Mouse (Mus musculus) kidney, embryonic 15.5 days (tissue): ENCODE data around the gene Mchr1. TPM values are rescaled to one million over a fixed set of nuclear protein-coding genes. Genes with fewer than 3 reads are reported as not detected.
"Not testable (repeated sequence)": the region's sequence is repeated elsewhere in the genome, so short reads cannot be mapped to it uniquely, and the experiment has no call there.

Experiments
- ATAC-seq: fragments of 200-750 bp; cut with Nextera tagmentation; replicated peaks from 2 replicates; pipeline ENCODE4 v1.8.0; 2017; ENCODE audit warnings: moderate TSS enrichment; ENCODE audit not compliant: low FRiP score
- H3K27ac ChIP-seq: fragments of 300-500 bp; sonication (generic); 2 replicates; pipeline ENCODE4 v1.5.1; 2015; ENCODE audit warnings: mild to moderate bottlenecking, inconsistent platforms
- H3K27me3 ChIP-seq: fragments of 300-500 bp; sonication (generic); 2 replicates; pipeline ENCODE4 v1.6.1; 2015; ENCODE audit warnings: inconsistent platforms
- H3K36me3 ChIP-seq: fragments of 300-500 bp; sonication (generic); 2 replicates; pipeline ENCODE4 v1.6.1; 2015; ENCODE audit warnings: inconsistent platforms
- H3K4me1 ChIP-seq: fragments of 300-500 bp; sonication (generic); 2 replicates; pipeline ENCODE4 v1.6.1; 2015; ENCODE audit warnings: inconsistent platforms
- H3K4me2 ChIP-seq: fragments of 300-500 bp; sonication (generic); 2 replicates; pipeline ENCODE4 v1.6.1; 2015; ENCODE audit warnings: moderate library complexity, mild to moderate bottlenecking, inconsistent platforms
- H3K4me3 ChIP-seq: fragments of 300-500 bp; sonication (generic); replicated peaks from 2 replicates; pipeline ENCODE4 v1.5.1; 2015; ENCODE audit warnings: mild to moderate bottlenecking, inconsistent platforms
- H3K9ac ChIP-seq: fragments of 300-500 bp; sonication (generic); 2 replicates; pipeline ENCODE4 v1.6.1; 2015; ENCODE audit warnings: mild to moderate bottlenecking, inconsistent platforms
- H3K9me3 ChIP-seq: fragments of 300-500 bp; sonication (generic); replicated peaks from 2 replicates; pipeline ENCODE4 v1.6.1; 2016; ENCODE audit warnings: inconsistent platforms
- WGBS: fragments of 180-500 bp; shearing (Covaris S2); methylation state at CpG from one replicate; pipeline ENCODE4 v1.1.7; 2015; ENCODE audit warnings: mixed read lengths; 5-methylcytosine and 5-hydroxymethylcytosine counted together
- polyA plus RNA-seq: library from polyadenylated mRNA; unstranded; fragments of >200 nt; fragmentation: Nextera tagmentation; extraction: Ambion mirVana; gene quantifications from 2 replicates; pipeline ENCODE4 v1.2.1, GENCODE M21; 2015

The Mchr1 gene
- polyA plus RNA-seq, 1 experiment from 2014 or later = 1.2 TPM

DNA sequence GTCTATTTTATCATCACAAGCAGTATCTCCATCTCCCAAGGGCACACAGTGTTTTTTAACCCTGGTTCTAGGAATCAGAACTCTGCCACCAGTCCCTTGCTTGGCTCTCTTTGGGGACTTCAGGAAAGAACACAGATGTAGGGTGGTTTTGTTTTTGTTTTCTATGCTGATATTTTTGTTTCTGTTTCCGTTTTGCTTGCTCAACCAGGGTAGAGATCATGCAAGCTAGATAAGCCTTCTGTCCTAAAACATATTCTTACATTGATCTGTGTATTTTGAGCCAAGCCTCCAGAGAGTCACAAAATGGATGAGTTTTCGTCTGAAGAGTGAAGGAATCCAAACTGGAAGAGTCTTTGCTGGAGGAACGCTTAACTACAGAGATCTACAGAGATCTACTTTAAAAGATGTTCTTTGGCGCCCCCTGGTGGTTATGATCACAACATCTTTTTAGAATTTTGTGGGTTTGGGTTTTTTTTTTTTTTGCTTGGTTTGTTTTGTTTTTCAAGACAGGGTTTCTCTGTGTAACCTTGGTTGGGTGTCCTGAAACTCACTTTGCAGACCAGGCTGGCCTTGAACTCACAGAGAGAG lies 35.8 kb upstream of the Mchr1 start:
- Histone ChIP-seq H3K27ac (no peak overlapping the region), H3K4me1 (no peaks in the 10 kb centered on the region), H3K27me3 (no peaks in the 10 kb centered on the region), H3K9ac (no peak overlapping the region), H3K4me2 (no peak overlapping the region), H3K36me3 (no peaks in the 10 kb centered on the region), H3K4me3 (no peak overlapping the region), H3K9me3 (peaks cover 3% of the 10 kb centered on the region; the same call in 1 of the 2 replicates)
- WGBS = 15% methylated on average over 4 of the region's 4 CpGs
- no peak for ATAC-seq

DNA sequence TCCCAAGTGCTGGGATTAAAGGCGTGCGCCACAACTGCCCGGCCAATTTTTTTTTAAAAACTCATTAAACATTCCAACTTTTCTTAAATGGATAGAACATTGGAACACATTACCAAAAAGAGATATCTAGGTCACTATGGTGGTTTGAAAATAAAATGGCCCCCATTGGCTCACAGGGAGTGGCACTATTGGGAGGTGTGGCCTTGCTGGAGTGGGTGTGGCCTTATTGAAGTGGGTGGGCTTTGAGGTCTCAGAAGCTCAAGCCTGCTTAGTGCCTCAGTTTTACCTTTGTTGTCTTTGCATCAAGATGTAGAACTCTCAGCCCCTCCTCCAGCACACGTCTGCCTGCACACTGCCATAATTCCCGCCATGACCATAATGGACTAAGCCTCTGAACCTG lies 32.8 kb upstream of the Mchr1 start:
- Histone ChIP-seq H3K4me2 (no peak overlapping the region), H3K4me1 (no peaks in the 10 kb centered on the region)
- 96% methylated on average over 5 of the region's 5 CpGs for WGBS

DNA sequence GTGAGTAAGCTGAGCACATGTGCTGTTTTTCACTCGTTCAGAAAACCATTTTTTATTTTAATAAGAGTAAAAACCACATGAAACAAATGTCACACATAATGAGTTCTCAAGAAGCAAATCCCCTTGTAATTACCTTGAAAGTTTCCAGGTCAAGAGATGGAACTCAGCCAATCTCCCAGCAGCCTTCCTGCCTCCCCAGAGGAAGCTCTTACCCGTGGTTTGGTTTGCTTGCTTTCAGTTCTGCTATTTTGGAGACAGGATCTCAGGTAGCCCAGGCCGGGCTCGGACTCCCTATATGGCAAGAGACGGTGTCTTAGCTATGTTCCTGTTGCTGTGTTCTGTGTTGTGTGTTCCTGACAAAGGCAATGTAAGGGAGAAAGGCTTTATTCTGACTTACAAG lies 24.8 kb upstream of the Mchr1 start:
- no peak overlapping the region for H3K4me2 ChIP-seq
- H3K27ac ChIP-seq = no peak overlapping the region
- no peaks in the 10 kb centered on the region for H3K9me3 ChIP-seq
- H3K36me3 ChIP-seq = no peaks in the 10 kb centered on the region
- no peak for ATAC-seq
- H3K9ac ChIP-seq = no peak overlapping the region
- WGBS = 76% methylated on average over 5 of the region's 5 CpGs
- no peaks in the 10 kb centered on the region for H3K27me3 ChIP-seq
- H3K4me1 ChIP-seq = peaks cover 15% of the 10 kb centered on the region
- no peak overlapping the region for H3K4me3 ChIP-seq

More for the DNA sequence above, 32.8 kb upstream of the Mchr1 start:
- no peaks in the 10 kb centered on the region for H3K36me3 ChIP-seq
- H3K9me3 ChIP-seq = peaks cover 3% of the 10 kb centered on the region; the same call in 1 of the 2 replicates
- H3K4me3 ChIP-seq = no peak overlapping the region
- H3K27ac ChIP-seq = no peak overlapping the region
- ATAC-seq = no peak
- no peak overlapping the region for H3K9ac ChIP-seq
- no peaks in the 10 kb centered on the region for H3K27me3 ChIP-seq

DNA sequence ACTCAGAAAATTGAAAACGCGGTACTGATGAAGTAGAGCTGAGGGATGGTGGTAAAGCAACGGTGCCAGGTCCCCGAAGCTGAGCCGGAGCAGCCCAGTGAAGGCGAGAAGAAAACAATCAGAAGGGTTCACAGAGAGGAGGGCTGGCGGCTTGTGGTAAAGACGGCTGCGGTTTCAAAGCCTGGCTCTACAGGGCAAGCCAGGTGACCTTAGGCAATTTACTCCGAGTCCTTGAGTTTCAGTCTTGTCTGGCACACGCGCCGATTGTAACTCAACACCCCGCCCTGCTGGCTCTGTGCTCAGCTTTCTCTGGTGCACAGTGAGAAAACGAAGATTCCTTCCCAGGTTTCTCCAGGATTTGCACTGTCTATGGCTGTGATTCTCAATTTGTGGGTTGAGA lies 22.3 kb upstream of the Mchr1 start:
- Histone ChIP-seq H3K4me1 (peaks cover 15% of the 10 kb centered on the region), H3K9ac (no peak overlapping the region), H3K27me3 (no peaks in the 10 kb centered on the region), H3K27ac (no peak overlapping the region), H3K36me3 (no peaks in the 10 kb centered on the region), H3K9me3 (no peaks in the 10 kb centered on the region), H3K4me3 (no peak overlapping the region), H3K4me2 (peak overlapping the region; percentile 47)
- WGBS = 25% methylated on average over 15 of the region's 15 CpGs
- ATAC-seq = peak; percentile 52; the same call in 1 of the 2 replicates

DNA sequence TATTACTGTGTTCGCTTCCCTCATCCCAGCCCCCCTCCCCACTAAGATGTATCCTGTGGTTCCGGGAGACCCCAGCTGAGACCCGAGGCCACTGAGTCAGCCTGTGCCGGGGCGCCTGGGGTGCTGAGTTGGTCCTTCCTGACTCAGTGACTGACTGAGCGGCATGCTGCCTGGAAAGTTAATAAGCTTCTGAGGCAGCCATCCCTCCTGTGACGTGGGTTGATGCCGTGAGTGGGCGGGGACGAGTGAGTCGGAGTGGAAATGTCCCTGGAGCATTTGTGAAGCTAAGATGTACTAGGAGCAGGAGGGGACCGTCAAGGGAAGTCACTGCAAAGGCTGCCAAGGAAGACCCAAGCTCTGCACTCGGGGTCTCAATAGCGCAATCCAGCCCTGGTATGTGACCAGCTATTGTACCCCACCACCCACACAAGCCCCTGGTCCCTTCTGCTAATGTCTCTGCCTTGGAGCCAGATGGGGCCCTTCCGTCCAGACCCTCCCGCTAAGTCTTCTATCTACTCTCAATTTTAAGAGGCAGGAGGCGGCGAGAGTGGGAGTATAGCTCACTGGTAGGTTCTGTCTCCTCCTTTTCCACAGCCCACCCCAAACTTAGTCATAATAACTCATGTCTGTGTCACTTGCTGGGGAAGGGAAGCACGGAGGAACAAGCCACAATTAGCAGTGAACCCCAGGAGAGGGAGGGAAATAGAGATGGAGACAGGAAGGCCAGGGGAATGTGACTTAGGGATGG lies 18.2 kb upstream of the Mchr1 start:
- H3K9ac ChIP-seq = no peak overlapping the region
- H3K27ac ChIP-seq = no peak overlapping the region
- H3K9me3 ChIP-seq = no peaks in the 10 kb centered on the region
- H3K4me3 ChIP-seq = no peak overlapping the region
- H3K27me3 ChIP-seq = 0 out of 2 replicates have a peak, but pooled peaks cover under 1% of the 10 kb centered on the region
- H3K4me2 ChIP-seq = no peak overlapping the region
- H3K4me1 ChIP-seq = peaks cover 15% of the 10 kb centered on the region
- ATAC-seq = no peak
- H3K36me3 ChIP-seq = no peaks in the 10 kb centered on the region
- 73% methylated on average over 19 of the region's 19 CpGs for WGBS

DNA sequence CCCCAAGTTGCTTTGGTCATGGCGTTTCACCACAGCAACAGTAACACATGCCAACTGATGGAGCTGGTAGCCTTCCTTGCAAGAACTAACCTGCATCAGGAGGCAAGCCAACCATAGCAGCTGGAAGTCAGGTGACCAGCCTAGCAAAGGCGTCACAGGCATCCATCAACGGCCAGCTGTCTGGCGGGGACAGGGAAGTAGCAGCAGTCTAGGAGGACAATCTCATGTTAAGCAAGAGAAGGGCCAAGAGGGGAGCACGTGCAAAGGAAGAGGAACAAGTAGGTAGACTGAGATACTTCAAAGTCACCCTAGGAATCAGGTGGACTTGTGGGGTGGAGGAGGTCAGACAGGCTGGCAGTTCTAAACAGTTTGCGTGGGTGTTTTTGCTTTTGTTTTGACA lies 16.2 kb upstream of the Mchr1 start:
- Histone ChIP-seq H3K27ac (no peak overlapping the region), H3K4me2 (no peak overlapping the region)

DNA sequence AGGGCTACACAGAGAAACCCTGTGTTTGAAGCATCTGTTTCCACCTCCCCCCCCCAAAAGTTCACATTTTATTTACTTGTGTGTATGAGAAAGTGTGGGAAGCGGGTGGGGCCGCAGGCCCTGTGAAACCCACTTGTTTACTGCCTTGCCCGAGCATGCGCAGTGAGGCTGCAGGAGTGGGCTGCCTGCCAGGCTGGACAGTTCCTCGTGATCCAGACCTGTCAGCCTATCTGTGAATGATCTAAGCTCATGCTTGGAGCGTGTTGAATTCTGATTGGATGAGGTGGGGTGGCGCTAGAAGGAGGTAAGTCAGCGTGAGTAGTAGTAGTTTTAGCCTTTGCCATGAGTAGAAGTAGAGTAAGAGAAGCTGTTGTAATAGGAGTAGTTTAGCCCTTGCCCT lies 15.2 kb upstream of the Mchr1 start:
- H3K4me3 ChIP-seq, H3K9ac ChIP-seq, H3K27ac ChIP-seq, H3K4me2 ChIP-seq, H3K4me1 ChIP-seq, H3K27me3 ChIP-seq, H3K9me3 ChIP-seq, ATAC-seq, H3K36me3 ChIP-seq: not testable (repeated sequence)
- WGBS = 76% methylated on average over 8 of the region's 8 CpGs

More for the DNA sequence above, 16.2 kb upstream of the Mchr1 start:
- no peaks in the 10 kb centered on the region for H3K4me1 ChIP-seq
- no peaks in the 10 kb centered on the region for H3K9me3 ChIP-seq
- H3K4me3 ChIP-seq = no peak overlapping the region
- ATAC-seq = no peak
- H3K27me3 ChIP-seq = 0 out of 2 replicates have a peak, but pooled peaks cover 3% of the 10 kb centered on the region
- 63% methylated on average over 6 of the region's 6 CpGs for WGBS
- H3K36me3 ChIP-seq = no peaks in the 10 kb centered on the region
- H3K9ac ChIP-seq = no peak overlapping the region

DNA sequence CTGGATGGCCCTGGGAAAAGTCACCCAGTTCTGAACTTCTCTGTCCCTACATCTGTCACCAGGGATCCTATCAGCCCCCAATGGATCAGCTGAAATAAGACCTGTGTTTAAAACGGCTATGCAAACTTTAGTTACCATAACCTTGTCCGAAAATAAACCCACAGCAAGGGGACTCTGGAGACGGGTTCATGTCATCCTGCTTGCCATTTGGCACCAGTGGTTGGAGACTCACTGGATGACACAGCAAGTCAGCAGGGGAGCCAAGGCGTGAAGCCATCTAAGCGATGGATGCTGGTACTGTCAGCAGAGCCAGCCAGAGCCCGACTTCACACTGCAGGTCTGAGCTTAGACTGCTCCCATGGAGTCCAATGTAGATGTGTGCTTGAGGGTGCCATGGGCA lies 13.9 kb upstream of the Mchr1 start:
- no peak overlapping the region for H3K4me2 ChIP-seq
- H3K9ac ChIP-seq = no peak overlapping the region
- H3K27me3 ChIP-seq = 0 out of 2 replicates have a peak, but pooled peaks cover 3% of the 10 kb centered on the region
- H3K4me1 ChIP-seq = no peaks in the 10 kb centered on the region
- ATAC-seq = no peak
- H3K27ac ChIP-seq = no peak overlapping the region
- WGBS = 49% methylated on average over 6 of the region's 6 CpGs
- H3K9me3 ChIP-seq = no peaks in the 10 kb centered on the region
- H3K4me3 ChIP-seq = no peak overlapping the region
- no peaks in the 10 kb centered on the region for H3K36me3 ChIP-seq

DNA sequence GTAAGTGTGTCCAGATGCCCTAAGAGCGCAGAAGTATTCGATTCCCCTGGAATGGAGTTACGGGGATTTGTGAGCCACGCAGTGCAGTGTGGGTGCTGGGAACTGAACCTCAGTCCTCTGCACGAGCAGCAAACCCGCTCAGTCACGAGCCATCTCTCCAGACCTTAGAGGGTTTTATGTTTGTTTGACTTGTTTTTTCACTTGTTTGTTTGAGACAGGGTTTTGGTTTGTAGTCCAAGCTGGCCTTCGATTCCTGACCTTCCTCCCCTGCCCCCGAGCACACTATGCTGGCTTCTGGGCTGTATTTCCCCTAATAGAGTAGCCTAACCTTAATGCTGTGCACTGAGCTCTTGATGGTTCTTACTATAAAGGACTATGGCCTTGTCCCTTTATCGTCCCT lies 10.3 kb upstream of the Mchr1 start:
- H3K27me3 ChIP-seq = 0 out of 2 replicates have a peak, but pooled peaks cover 3% of the 10 kb centered on the region
- no peak overlapping the region for H3K9ac ChIP-seq
- H3K4me2 ChIP-seq = no peak overlapping the region
- no peak overlapping the region for H3K4me3 ChIP-seq
- WGBS = 90% methylated on average over 10 of the region's 10 CpGs
- no peak overlapping the region for H3K27ac ChIP-seq
- no peaks in the 10 kb centered on the region for H3K4me1 ChIP-seq
- no peaks in the 10 kb centered on the region for H3K36me3 ChIP-seq
- H3K9me3 ChIP-seq = no peaks in the 10 kb centered on the region
- ATAC-seq = no peak

DNA sequence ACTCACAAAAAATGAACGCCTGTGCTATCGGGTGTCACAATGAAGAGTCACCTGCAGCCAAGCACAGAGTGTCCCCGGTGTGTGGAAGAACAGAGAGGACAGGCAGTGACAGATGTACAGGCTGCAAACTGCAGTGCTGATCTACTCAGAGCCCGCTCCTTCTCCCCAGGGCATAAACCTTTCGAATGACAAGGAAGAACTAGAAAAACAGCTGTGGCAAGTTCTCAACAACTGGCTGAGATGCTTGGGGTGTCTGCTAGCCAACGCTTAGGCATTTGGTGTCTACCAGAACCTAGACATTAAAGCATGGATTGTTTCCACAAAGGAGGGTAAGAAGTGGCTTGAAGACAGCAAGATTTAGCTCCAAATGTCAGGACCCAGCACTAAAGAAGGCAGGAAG lies 9.6 kb upstream of the Mchr1 start:
- Histone ChIP-seq H3K27me3 (0 out of 2 replicates have a peak, but pooled peaks cover 3% of the 10 kb centered on the region), H3K9me3 (no peaks in the 10 kb centered on the region), H3K36me3 (no peaks in the 10 kb centered on the region), H3K9ac (no peak overlapping the region), H3K27ac (no peak overlapping the region), H3K4me3 (no peak overlapping the region), H3K4me2 (no peak overlapping the region), H3K4me1 (no peaks in the 10 kb centered on the region)
- no peak for ATAC-seq
- WGBS = 56% methylated on average over 6 of the region's 6 CpGs

DNA sequence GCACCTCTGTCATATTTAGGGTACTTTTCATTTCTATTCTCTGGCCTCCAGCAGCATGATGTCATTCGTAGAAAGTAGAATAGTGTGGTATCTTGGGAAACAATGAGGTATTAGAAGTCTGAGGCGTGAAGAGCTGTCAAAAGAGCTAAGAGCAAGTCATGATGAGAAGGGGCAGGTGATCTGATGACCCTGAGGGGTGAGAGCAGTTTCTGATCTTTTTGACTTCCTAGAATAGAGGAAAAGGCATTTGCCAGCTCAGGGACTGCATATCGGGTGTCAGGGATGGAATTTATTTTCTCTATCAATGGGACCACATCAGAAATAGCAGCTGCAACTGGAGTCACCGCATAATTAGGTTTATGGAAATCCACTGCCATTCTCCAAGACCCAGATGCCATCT lies 8.5 kb upstream of the Mchr1 start:
- 78% methylated on average over 4 of the region's 4 CpGs for WGBS
- 0 out of 2 replicates have a peak, but pooled peaks cover 3% of the 10 kb centered on the region for H3K27me3 ChIP-seq
- no peak overlapping the region for H3K27ac ChIP-seq
- H3K36me3 ChIP-seq = no peaks in the 10 kb centered on the region
- no peaks in the 10 kb centered on the region for H3K9me3 ChIP-seq
- no peak overlapping the region for H3K9ac ChIP-seq
- H3K4me3 ChIP-seq = no peak overlapping the region
- no peak for ATAC-seq
- no peak overlapping the region for H3K4me2 ChIP-seq
- no peaks in the 10 kb centered on the region for H3K4me1 ChIP-seq

DNA sequence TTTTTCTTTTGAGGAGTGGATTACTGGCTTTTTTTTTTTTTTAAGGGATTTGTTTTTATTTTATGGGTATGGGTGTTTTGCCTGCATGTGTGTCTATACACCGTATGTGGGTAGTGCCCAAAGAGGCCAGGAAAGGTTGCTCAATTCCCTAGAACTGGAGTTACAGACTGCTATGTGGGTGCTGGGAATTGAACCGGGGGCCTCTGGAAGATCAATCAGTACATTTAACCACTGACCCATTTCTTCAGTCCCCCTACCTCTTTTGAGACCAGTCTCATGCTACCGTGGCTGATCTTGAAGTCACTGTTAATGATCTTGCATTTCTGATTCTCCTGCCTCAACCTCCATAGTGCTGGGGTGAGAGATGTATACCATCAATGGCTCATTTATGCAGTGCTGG lies 8.0 kb upstream of the Mchr1 start:
- H3K9me3 ChIP-seq = no peaks in the 10 kb centered on the region
- no peak overlapping the region for H3K9ac ChIP-seq
- no peak for ATAC-seq
- H3K36me3 ChIP-seq = no peaks in the 10 kb centered on the region
- 85% methylated on average over 3 of the region's 3 CpGs for WGBS
- H3K4me2 ChIP-seq = no peak overlapping the region
- no peaks in the 10 kb centered on the region for H3K4me1 ChIP-seq
- no peak overlapping the region for H3K4me3 ChIP-seq
- H3K27ac ChIP-seq = no peak overlapping the region
- H3K27me3 ChIP-seq = 0 out of 2 replicates have a peak, but pooled peaks cover under 1% of the 10 kb centered on the region
